Mouse (Mus musculus) hindbrain, embryonic 14.5 days (tissue): Measurements from ENCODE around the gene Thra. TPM values are rescaled to one million over a fixed set of nuclear protein-coding genes. Genes with fewer than 3 reads are reported as not detected.

Experiments used
- ATAC-seq: fragments of 200-750 bp; cut with Nextera tagmentation; 2 replicates; pipeline ENCODE4 v1.8.0; 2017; ENCODE audit warnings: moderate number of reproducible peaks, mild to moderate bottlenecking, moderate TSS enrichment, moderate library complexity; ENCODE audit not compliant: low FRiP score
- DNase-seq: peaks from one replicate; pipeline ENCODE4 v3.0.0-alpha.2; 2015; ENCODE audit warnings: low spot score
- H3K27ac ChIP-seq: fragments of 300-500 bp; sonication (generic); 2 replicates; pipeline ENCODE4 v1.5.1; 2014; ENCODE audit warnings: mild to moderate bottlenecking, moderate library complexity
- H3K27me3 ChIP-seq: fragments of 300-500 bp; sonication (generic); 2 replicates; pipeline ENCODE4 v1.6.1; 2014; ENCODE audit warnings: mild to moderate bottlenecking, low read length, mixed read lengths; ENCODE audit not compliant: control insufficient read depth, insufficient read depth
- H3K36me3 ChIP-seq: fragments of 300-500 bp; sonication (generic); replicated peaks from 2 replicates; pipeline ENCODE4 v1.6.1; 2014; ENCODE audit not compliant: control insufficient read depth, insufficient read depth
- H3K4me1 ChIP-seq: fragments of 300-500 bp; sonication (generic); replicated peaks from 2 replicates; pipeline ENCODE4 v1.6.1; 2014; ENCODE audit warnings: antibody characterized with exemption, low read length, mixed read lengths; ENCODE audit not compliant: control insufficient read depth, insufficient read depth
- H3K4me2 ChIP-seq: fragments of 300-500 bp; sonication (generic); replicated peaks from 2 replicates; pipeline ENCODE4 v1.6.1; 2014; ENCODE audit warnings: mild to moderate bottlenecking, moderate library complexity
- H3K4me3 ChIP-seq: fragments of 300-500 bp; sonication (generic); replicated peaks from 2 replicates; pipeline ENCODE4 v1.5.1; 2014; ENCODE audit warnings: mild to moderate bottlenecking, low read length
- H3K9ac ChIP-seq: fragments of 300-500 bp; sonication (generic); 2 replicates; pipeline ENCODE4 v1.6.1; 2014
- H3K9me3 ChIP-seq: fragments of 300-500 bp; sonication (generic); 2 replicates; pipeline ENCODE4 v1.6.1; 2016; ENCODE audit warnings: low read length; ENCODE audit not compliant: control insufficient read depth
- WGBS: fragments of 180-500 bp; shearing (Covaris S2); extraction: QIAGEN DNeasy Blood & Tissue Kit; methylation state at CpG from one replicate; pipeline ENCODE4 v1.1.7; 2014; 5-methylcytosine and 5-hydroxymethylcytosine counted together
- polyA plus RNA-seq: library from polyadenylated mRNA; unstranded; fragments of >200 nt; fragmentation: Nextera tagmentation; extraction: Ambion mirVana; gene quantifications from 2 replicates; pipeline ENCODE4 v1.2.1, GENCODE M21; 2014

Thra gene
- polyA plus RNA-seq, 1 experiment from 2014 or later, result 165 TPM

- Histone ChIP-seq H3K36me3 (no peaks in the 10 kb centered on the region), H3K4me2 (peak overlapping the region; percentile 96), H3K4me1 (peaks cover 72% of the 10 kb centered on the region), H3K4me3 (peak overlapping the region; percentile 95), H3K9ac (peak overlapping the region; percentile 100), H3K9me3 (no peaks in the 10 kb centered on the region), H3K27me3 (no peaks in the 10 kb centered on the region), H3K27ac (peak overlapping the region; percentile 100)
- ATAC-seq (peak; percentile 70), DNase-seq (peak; percentile 83)
- WGBS, result 1% methylated on average over 86 of the region's 86 CpGs
Measured at GRCm38 (mm10) chr11:98741622-98742396, 1.4 kb downstream of the Thra start.

- DNase-seq, result peak; percentile 51
- H3K9ac ChIP-seq, result peak overlapping the region; percentile 100
- no peaks in the 10 kb centered on the region for H3K27me3 ChIP-seq
- peak overlapping the region; percentile 96 for H3K4me2 ChIP-seq
- H3K9me3 ChIP-seq, result no peaks in the 10 kb centered on the region
- no peaks in the 10 kb centered on the region for H3K36me3 ChIP-seq
- H3K4me3 ChIP-seq, result peak overlapping the region; percentile 95
- WGBS, result 1% methylated on average over 21 of the region's 21 CpGs
- H3K27ac ChIP-seq, result peak overlapping the region; percentile 100
- peak; percentile 17 for ATAC-seq
- H3K4me1 ChIP-seq, result peaks cover 78% of the 10 kb centered on the region
Measured at GRCm38 (mm10) chr11:98742397-98743291, 2.2 kb downstream of the Thra start.

GRCm38 (mm10) chr11:98743655-98744345 lies 3.4 kb downstream of the Thra start:
- DNase-seq, result no peak
- Histone ChIP-seq H3K4me3 (peak overlapping the region; percentile 95), H3K4me2 (peak overlapping the region; percentile 96), H3K36me3 (no peaks in the 10 kb centered on the region), H3K4me1 (peaks cover 79% of the 10 kb centered on the region), H3K9me3 (no peaks in the 10 kb centered on the region), H3K9ac (peak overlapping the region; percentile 100), H3K27me3 (no peaks in the 10 kb centered on the region), H3K27ac (peak overlapping the region; percentile 100)
- under 1% methylated on average over 9 of the region's 9 CpGs for WGBS
- 0 out of 2 replicates have a peak, but pooled peaks have one; percentile 0 for ATAC-seq

- Histone ChIP-seq H3K4me3 (peak overlapping the region; percentile 95), H3K9me3 (no peaks in the 10 kb centered on the region), H3K27ac (peak overlapping the region; percentile 100), H3K27me3 (no peaks in the 10 kb centered on the region), H3K9ac (peak overlapping the region; percentile 100), H3K4me2 (peak overlapping the region; percentile 96), H3K4me1 (peaks cover 80% of the 10 kb centered on the region), H3K36me3 (no peaks in the 10 kb centered on the region)
- WGBS, result 35% methylated on average over 7 of the region's 7 CpGs
- no peak for ATAC-seq
- DNase-seq, result no peak
Measured at GRCm38 (mm10) chr11:98744456-98745019, 4.1 kb downstream of the Thra start.

- no peaks in the 10 kb centered on the region for H3K27me3 ChIP-seq
- H3K9me3 ChIP-seq, result no peaks in the 10 kb centered on the region
- H3K27ac ChIP-seq, result peak overlapping the region; percentile 97
- H3K4me2 ChIP-seq, result peak overlapping the region; percentile 96
- no peak for ATAC-seq
- no peaks in the 10 kb centered on the region for H3K36me3 ChIP-seq
- H3K4me1 ChIP-seq, result peaks cover 80% of the 10 kb centered on the region
- peak overlapping the region; percentile 6; the same call in 1 of the 2 replicates for H3K4me3 ChIP-seq
- 41% methylated on average over 12 of the region's 12 CpGs for WGBS
- DNase-seq, result no peak
- H3K9ac ChIP-seq, result peak overlapping the region; percentile 100
Measured at GRCm38 (mm10) chr11:98745932-98746853, 5.8 kb downstream of the Thra start.

GRCm38 (mm10) chr11:98746855-98747693 lies 6.6 kb downstream of the Thra start:
- no peaks in the 10 kb centered on the region for H3K36me3 ChIP-seq
- ATAC-seq (peak; percentile 62), DNase-seq (peak; percentile 83)
- H3K4me2 ChIP-seq, result peak overlapping the region; percentile 96
- peak overlapping the region; percentile 100 for H3K9ac ChIP-seq
- peak overlapping the region; percentile 97 for H3K27ac ChIP-seq
- peaks cover 87% of the 10 kb centered on the region for H3K4me1 ChIP-seq
- WGBS, result 6% methylated on average over 19 of the region's 19 CpGs
- peak overlapping the region; percentile 9 for H3K4me3 ChIP-seq
- no peaks in the 10 kb centered on the region for H3K27me3 ChIP-seq
- H3K9me3 ChIP-seq, result no peaks in the 10 kb centered on the region

GRCm38 (mm10) chr11:98747804-98748505 lies 7.5 kb downstream of the Thra start:
- Histone ChIP-seq H3K36me3 (no peaks in the 10 kb centered on the region), H3K4me2 (peak overlapping the region; percentile 56), H3K27me3 (no peaks in the 10 kb centered on the region), H3K4me3 (peak overlapping the region; percentile 24), H3K27ac (peak overlapping the region; percentile 97), H3K9ac (peak overlapping the region; percentile 70), H3K4me1 (peaks cover 93% of the 10 kb centered on the region), H3K9me3 (no peaks in the 10 kb centered on the region)
- WGBS, result 18% methylated on average over 6 of the region's 6 CpGs
- DNase-seq (no peak), ATAC-seq (no peak)
